Comparison of ENCODE assay signal across 14 mouse cellular contexts in genomic region chr2:31318162-31318561, GRCm38 (mm10). TPM values are rescaled to one million over a fixed set of nuclear protein-coding genes. Genes with fewer than 3 reads are reported as not detected.
DNase-seq lines count a peak whose midpoint lies in the region; ATAC-seq and TF ChIP-seq lines count a peak whose summit lies in the region.
"Had no signal": no experiment of that assay in that cellular context is flagged by ENCODE, and none has a peak within 500 bp of the region (broad histone marks: within the 10 kb centered on the region; RNA-seq: fewer than 3 reads in every experiment).

No protein-coding gene starts in this region.

- H3K27ac ChIP-seq in heart, embryonic 14.5 days (replicated peaks in 1 of 2; ENCODE audit: control insufficient read depth in 1 of 2, insufficient read depth in 1 of 2, low read depth in 2 of 2, low read length in 2 of 2) = peak overlapping the region in 1 of 2 experiments; percentile 33; a peak in 1 of 4 replicates
- H3K27ac ChIP-seq in intestine, postnatal 0 days (ENCODE audit: low read depth, low read length) = peak overlapping the region; percentile 42; the same call in 1 of the 2 replicates
- H3K27ac ChIP-seq: layer of hippocampus, adult 2 months; neural tube, embryonic 12.5 days had no signal

- no peak for TF ChIP-seq CTCF in intestine, postnatal 0 days (IDR thresholded peaks at IDR 0.05; ENCODE audit: low read depth)

- H3K4me1 ChIP-seq in heart, embryonic 14.5 days (ENCODE audit: control insufficient read depth in 2 of 2, insufficient read depth in 2 of 2, low read length in 2 of 2) = peaks cover 6 to 12% of the 10 kb centered on the region in 2 experiments
- no peaks in the 10 kb centered on the region for H3K4me1 ChIP-seq in intestine, postnatal 0 days (replicated peaks; ENCODE audit: control insufficient read depth, insufficient read depth, low read length)

- H3K9ac ChIP-seq in heart, embryonic 14.5 days (ENCODE audit: low read length) = no peak overlapping the region
- no peak overlapping the region for H3K9ac ChIP-seq in intestine, postnatal 0 days (ENCODE audit: low read depth, low read length)
- H3K9ac ChIP-seq: neural tube, embryonic 12.5 days had no signal

- ATAC-seq in heart, embryonic 14.5 days (ENCODE audit: insufficient number of reproducible peaks, insufficient read depth, low FRiP score, low read depth) = peak; percentile 71
- no peak for ATAC-seq in intestine, postnatal 0 days
- ATAC-seq: Patski had no signal

- no peak overlapping the region for H3K4me3 ChIP-seq in heart, embryonic 14.5 days (ENCODE audit: control insufficient read depth in 1 of 2, insufficient read depth in 1 of 2, low read depth in 1 of 2, low read length in 2 of 2)
- no peak overlapping the region for H3K4me3 ChIP-seq in intestine, postnatal 0 days (ENCODE audit: low read depth, low read length)
- H3K4me3 ChIP-seq: layer of hippocampus, adult 2 months; neural tube, embryonic 12.5 days had no signal

- H3K36me3 ChIP-seq in heart, embryonic 14.5 days (ENCODE audit: control insufficient read depth, insufficient read depth, low read length) = no peaks in the 10 kb centered on the region
- H3K36me3 ChIP-seq in intestine, postnatal 0 days (ENCODE audit: control insufficient read depth, insufficient read depth) = no peaks in the 10 kb centered on the region
- H3K36me3 ChIP-seq: neural tube, embryonic 12.5 days had no signal

- no peak for DNase-seq in heart, adult 18-20 months
- DNase-seq in 416B (ENCODE audit: low read depth) = peak; percentile 13
- DNase-seq in adrenal gland, postnatal 14 days = peak; percentile 49
- DNase-seq in kidney, postnatal 4 days = no peak
- no peak for DNase-seq in embryo, embryonic 9.5 days (ENCODE audit: extremely low spot score)
- DNase-seq in right cerebral cortex, postnatal 36 days (ENCODE audit: low spot score in 2 of 2) = no peak
- DNase-seq: cerebellum, adult 11-12 months; kidney, adult 8-10 months had no signal

- H3K27me3 ChIP-seq in heart, embryonic 14.5 days (ENCODE audit: control insufficient read depth, insufficient read depth, low read length) = peaks cover 43% of the 10 kb centered on the region
- peaks cover 34% of the 10 kb centered on the region for H3K27me3 ChIP-seq in intestine, postnatal 0 days (replicated peaks; ENCODE audit: control insufficient read depth, insufficient read depth, low read length)

- 0% methylated on average over 2 of the region's 2 CpGs for WGBS in heart, embryonic 14.5 days
- WGBS in intestine, postnatal 0 days = 21% methylated on average over 2 of the region's 2 CpGs

- H3K4me2 ChIP-seq in heart, embryonic 14.5 days (ENCODE audit: low read length) = no peak overlapping the region
- no peak overlapping the region for H3K4me2 ChIP-seq in intestine, postnatal 0 days (replicated peaks; ENCODE audit: low read depth)
- H3K4me2 ChIP-seq: neural tube, embryonic 12.5 days had no signal

- no peaks in the 10 kb centered on the region for H3K9me3 ChIP-seq in heart, embryonic 14.5 days (ENCODE audit: control insufficient read depth, low read length)
- no peaks in the 10 kb centered on the region for H3K9me3 ChIP-seq in intestine, postnatal 0 days (ENCODE audit: control insufficient read depth)
- H3K9me3 ChIP-seq: neural tube, embryonic 12.5 days had no signal

RNA-seq across cellular contexts. Expression of gene Hmcn2, which starts 3.9 kb away (rescaled TPM):
- polyA plus RNA-seq in heart, embryonic 14.5 days (2014; fragmentation: Nextera tagmentation; extraction: Ambion mirVana) = 0.73 and 0.86 TPM in 2 replicates
- 1 to 10 TPM; 6.1 to 7.3 TPM for total RNA-seq in heart, adult 18-20 months (2021)
- total RNA-seq in adrenal gland, postnatal 14 days (2021) = 4.3 and 5.8 TPM in 2 replicates
- 5.5 and 8.1 TPM in 2 replicates for polyA plus RNA-seq in intestine, postnatal 0 days (2015; fragmentation: Nextera tagmentation; extraction: Ambion mirVana)
- polyA plus RNA-seq: hindbrain, embryonic 11.5 days had no signal

Comparison
In these comparisons a context has a peak if more than half of its experiments do, and no peak if none do; other contexts are left out.
1. DNase-seq: peak in 416B (single experiment) and adrenal gland, postnatal 14 days (single experiment); none in heart, adult 18-20 months (0 of 2), kidney, postnatal 4 days (0 of 2), embryo, embryonic 9.5 days (single experiment) and right cerebral cortex, postnatal 36 days (0 of 2).